Mouse (Mus musculus) hematopoietic stem cell, adult 5-6 weeks (primary cell): ENCODE data around the gene Mansc4. TPM values are rescaled to one million over a fixed set of nuclear protein-coding genes. Genes with fewer than 3 reads are reported as not detected.

ENCODE experiments used
- ATAC-seq, 2 experiments: fragments of 125-278 bp in 1 of 2; replicated peaks in 1 of 2; 2 replicates each; pipeline ENCODE4 v1.8.0; 2016 to 2017; ENCODE audit warnings: inconsistent platforms in 2 of 2, mild to moderate bottlenecking in 2 of 2, moderate number of reproducible peaks in 2 of 2, low read depth in 1 of 2, moderate TSS enrichment in 1 of 2; ENCODE audit not compliant: low FRiP score in 2 of 2, poor library complexity in 2 of 2, severe bottlenecking in 2 of 2, insufficient read depth in 1 of 2, low TSS enrichment in 1 of 2
- total RNA-seq: library from RNA; stranded (forward); fragments of 172-1452, 232-1000 nt; gene quantifications from 2 replicates; pipeline ENCODE4 v1.2.3, GENCODE M21; 2017

Mansc4 gene
- total RNA-seq, 1 experiment from 2014 or later, result not detected

DNA sequence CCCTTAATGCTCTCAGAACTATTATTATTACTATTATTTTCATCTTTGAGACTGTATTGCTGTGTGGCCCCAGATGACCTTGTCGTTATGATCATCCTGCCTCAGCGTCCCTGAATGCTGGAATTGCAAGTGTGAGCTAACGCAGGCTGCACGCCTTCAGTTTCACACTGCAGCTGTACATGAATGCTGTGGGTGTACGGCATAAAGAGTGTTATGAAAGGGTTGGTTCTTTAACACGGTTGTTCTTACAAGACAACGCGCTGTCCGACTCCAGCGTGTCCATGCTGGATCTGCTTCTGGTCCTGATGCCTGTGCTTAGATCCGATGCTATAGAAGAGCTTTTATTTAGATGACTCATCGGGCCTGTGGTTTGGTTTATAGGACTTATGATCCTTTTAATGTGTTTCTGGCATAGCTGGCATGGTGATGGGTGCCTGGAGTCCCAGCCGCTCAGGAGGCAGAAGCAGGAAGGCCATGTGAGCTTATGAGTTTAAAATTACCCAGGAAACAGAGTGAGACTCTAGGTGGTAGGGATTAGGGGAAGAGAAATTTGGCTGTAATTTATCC lies 37.5 kb downstream of the Mansc4 start:
- no peak for ATAC-seq

DNA sequence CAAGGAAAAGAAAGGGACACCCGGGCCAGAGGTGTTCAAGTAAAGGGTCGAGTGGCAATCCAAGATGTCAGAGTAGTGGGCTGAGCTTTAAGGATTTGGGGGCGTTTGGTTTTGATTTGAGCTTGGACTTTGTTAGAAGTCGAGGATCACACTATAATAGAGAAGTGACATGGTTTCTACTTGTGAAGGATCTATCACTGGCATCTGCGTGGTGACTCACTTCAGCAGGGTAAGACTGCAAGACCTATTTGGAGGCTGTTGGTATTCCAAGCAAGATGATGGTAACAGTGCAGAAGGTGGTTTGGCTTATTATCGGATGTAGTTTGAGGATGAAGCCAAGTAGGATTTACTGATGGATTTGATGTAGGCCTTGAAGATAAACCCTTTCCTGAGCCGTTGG lies 43.2 kb downstream of the Mansc4 start:
- no peak for ATAC-seq

DNA sequence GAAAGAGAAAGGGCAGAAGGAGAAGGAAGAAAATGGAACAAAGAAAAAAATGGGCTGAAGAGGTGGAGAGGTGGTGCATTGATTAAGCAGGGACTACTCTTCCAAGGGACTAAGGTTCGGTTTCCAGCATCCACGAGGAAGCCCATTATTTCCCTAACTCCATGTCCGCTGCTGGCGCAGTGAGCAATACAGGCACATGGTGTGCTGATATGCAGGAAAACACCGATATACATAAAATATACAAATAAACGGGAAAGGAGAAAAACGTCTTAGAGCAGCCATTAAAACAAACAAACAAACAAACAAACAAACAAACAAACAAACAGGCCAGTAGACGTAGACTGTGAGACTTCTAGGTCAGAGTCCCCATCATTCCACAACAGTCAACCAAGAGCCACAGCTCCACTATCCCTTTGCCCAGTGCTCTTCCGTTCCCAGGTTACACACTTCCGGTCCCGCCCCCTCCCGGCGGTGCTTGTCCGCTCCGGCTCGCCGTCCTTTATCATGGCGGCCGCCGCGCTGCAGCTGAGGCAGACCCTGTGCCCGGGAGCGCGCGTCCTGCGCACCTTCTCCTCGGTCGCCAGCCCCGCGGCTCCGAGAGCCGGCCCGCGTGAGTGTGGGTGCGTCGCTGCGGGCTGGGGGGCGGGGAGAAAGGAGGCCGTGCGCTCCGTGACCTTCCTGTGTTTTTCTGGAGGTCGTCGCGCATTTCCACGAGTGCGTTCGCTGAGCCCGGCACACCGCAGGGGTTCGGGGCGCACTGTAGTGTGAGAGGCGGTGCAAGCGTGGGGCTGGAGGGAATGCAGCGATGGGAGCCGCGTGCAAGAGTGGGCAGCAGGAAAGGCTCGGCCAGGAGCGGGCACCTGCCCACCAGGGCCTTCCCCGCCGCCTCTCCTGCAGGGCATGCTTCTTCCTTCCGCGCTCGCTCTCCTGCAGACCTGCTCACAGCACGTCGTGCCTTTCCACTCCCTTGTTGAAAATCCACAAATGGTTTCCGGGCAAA lies 44.2 kb downstream of the Mansc4 start, which contains the start of gene Mrps35:
Gene Mrps35 (plus strand): TSS at position 474 of the 1,000 bp plus-strand sequence.
- peak; percentile 97 to 99 for ATAC-seq

DNA sequence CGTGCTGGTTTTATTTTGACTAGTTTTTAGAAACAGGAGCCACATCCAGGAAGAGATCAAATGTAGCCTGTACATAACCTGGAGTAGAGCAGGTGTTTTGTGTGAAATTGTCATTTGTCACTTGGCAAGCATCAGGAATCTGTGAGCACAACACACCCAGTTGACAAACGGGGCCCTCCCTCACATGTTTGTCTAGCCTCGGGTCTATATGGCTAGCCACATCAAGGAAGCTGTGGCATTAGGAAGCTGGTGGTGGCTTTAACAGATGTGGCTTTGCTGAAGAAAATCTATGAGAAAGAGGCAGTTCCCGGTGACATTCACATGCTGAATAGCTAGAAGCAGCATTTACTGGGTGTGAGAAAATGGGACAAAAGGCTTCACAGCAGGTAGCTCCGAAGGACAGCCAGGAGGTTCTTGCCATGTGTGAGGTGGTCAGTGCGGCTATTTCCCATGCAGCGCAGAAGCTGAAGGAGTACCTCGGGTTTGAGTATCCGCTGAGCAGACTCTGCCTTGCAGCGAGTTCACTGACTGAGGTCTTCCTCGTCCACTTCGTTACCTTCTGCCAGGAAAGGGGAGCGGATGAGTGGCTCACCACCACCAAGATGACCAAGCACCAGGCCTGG lies 54.4 kb downstream of the Mansc4 start, which contains the start of gene Rep15:
Gene Rep15 (plus strand): TSS at position 282 of the 623 bp plus-strand sequence.
- no peak for ATAC-seq

DNA sequence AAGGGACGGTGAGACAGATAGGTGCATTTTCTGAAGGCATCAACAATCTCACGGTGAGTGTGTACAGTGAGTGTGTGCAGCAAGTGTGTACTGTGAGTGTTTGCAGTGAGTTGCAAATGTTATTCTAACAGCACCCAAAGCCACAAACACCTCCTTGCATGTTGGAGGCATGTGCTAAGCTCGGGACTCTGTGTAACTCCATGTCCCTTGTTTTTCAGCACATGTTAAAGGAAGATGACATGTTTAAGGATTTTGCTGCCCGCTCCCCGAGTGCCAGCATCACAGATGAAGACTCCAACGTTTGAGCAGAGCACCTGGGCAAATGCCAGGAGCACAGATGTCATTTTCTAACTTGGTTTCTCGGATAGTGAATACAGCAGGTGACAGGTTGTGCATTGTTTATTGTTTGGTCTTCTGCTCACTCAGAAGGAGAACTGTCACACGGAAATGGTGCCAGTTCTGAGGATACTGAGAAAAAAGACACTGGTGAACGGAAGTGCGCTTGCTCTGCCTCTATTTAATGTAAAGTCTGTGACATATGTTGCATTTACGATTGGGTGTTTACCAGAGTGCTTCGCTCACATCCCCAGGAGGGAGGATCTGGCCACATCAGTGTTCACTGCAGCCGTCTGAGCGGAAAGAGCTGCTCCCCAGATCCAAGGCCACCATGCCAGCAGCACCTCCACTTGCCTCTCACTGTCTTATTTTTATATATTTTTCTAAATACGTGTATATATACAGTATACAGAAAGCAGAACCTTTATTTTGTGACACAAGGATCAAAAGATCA lies 56.5 kb downstream of the Mansc4 start:
- no peak for ATAC-seq

DNA sequence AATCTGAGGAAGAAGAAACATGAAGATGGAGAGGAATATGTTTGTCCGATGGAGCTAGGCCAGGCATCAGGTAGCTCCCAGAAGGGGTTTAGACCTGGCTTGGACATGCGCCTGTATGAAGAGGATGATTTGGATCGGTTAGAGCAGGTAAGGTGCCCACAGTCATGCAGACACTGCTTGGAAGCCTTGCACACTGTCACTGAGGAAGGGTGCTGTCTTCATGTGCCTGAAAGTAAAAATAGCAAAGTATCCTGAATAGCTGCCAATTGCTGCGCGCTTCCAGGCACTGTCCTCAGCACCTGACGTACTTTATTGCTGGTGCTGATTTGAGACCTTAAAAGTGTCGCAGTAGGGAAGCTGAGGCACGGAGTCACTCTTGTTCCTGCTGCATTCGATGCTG lies 57.2 kb downstream of the Mansc4 start:
- no peak for ATAC-seq

DNA sequence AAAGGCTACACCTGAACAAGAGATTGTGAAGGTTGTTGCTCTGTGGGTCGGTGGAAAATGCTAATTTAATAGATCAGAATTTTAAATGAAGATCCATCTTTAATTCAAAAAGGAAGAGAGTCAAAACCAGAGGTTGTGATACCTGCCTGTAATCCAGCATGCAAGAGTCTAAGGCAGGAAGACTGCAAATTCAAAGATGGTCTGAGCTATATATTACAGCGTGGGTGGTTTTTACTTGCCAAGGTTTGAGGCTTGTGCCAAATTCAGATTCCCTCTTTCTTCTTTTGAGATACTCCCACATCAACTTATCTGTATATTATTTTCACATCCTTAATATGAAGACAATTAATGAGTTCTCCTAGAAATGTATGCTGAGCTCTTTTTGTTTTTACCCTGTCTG lies 58.4 kb downstream of the Mansc4 start:
- no peak for ATAC-seq

Other genes starting within 250 kb of the Mansc4 start
- gene Smco2, start 236.9 kb downstream of the Mansc4 start, total RNA-seq, result not detected in 2 replicates
- 29.1 and 31.6 TPM in 2 replicates for gene Ppfibp1, start 198.5 kb downstream of the Mansc4 start, total RNA-seq
- 0.38 TPM in 1 of 2 replicates, not detected in the other for gene 1700034J05Rik, start 132.6 kb downstream of the Mansc4 start, total RNA-seq
- gene Rep15, start 54.4 kb downstream of the Mansc4 start, total RNA-seq, result 1.5 TPM in 1 of 2 replicates, not detected in the other
- 43.6 and 70.9 TPM in 2 replicates for gene Mrps35, start 44.3 kb downstream of the Mansc4 start, total RNA-seq
- gene Klhl42, start 4.3 kb upstream of the Mansc4 start, total RNA-seq, result 7.7 and 14.3 TPM in 2 replicates
- not detected in 2 replicates for gene Pthlh, start 177.2 kb upstream of the Mansc4 start, total RNA-seq